Mouse (Mus musculus) olfactory bulb, adult 2 months (tissue): ENCODE data around the gene Zranb2. TPM values are rescaled to one million over a fixed set of nuclear protein-coding genes. Genes with fewer than 3 reads are reported as not detected.
A peak's percentile ranks its signal among the peaks of the same experiment; 100 is the strongest.

Experiments used
- H3K27ac ChIP-seq: fragments of 200-500 bp; 2 replicates; pipeline ENCODE4 v1.5.1; 2012; ENCODE audit warnings: low read depth, low read length; ENCODE audit not compliant: insufficient read depth
- H3K4me1 ChIP-seq: fragments of 200-500 bp; 2 replicates; pipeline ENCODE4 v1.6.1; 2012; ENCODE audit warnings: low read length; ENCODE audit not compliant: control insufficient read depth, insufficient read depth
- H3K4me3 ChIP-seq: fragments of 200-500 bp; 2 replicates; pipeline ENCODE4 v1.5.1; 2012; ENCODE audit warnings: mild to moderate bottlenecking, low read depth, low read length, moderate library complexity; ENCODE audit not compliant: insufficient read depth
- CTCF ChIP-seq: fragments of 200-500 bp; IDR thresholded peaks from 2 replicates; pipeline ENCODE4 v1.5.1; 2012; ENCODE audit warnings: low read depth, mild to moderate bottlenecking, low read length, moderate library complexity; ENCODE audit not compliant: insufficient read depth
- POLR2A ChIP-seq: fragments of 200-500 bp; IDR thresholded peaks from 2 replicates; pipeline ENCODE4 v1.6.1; 2012; ENCODE audit warnings: mild to moderate bottlenecking, low read depth, low read length, moderate library complexity; ENCODE audit not compliant: insufficient read depth
- WGBS: fragments of 180-500 bp; shearing (Covaris S2); methylation state at CpG from one replicate; pipeline ENCODE4 v1.1.7; 2018; 5-methylcytosine and 5-hydroxymethylcytosine counted together
- polyA plus RNA-seq: library from polyadenylated mRNA; stranded (reverse); fragments of >200 nt; gene quantifications from 2 replicates; pipeline ENCODE4 v1.2.4, GENCODE M21; 2012; ENCODE audit warnings: low replicate concordance; ENCODE audit not compliant: missing spikeins, insufficient read depth, insufficient read length

The Zranb2 gene
- 253 TPM in 1 of 2 replicates, not detected in the other for polyA plus RNA-seq

DNA sequence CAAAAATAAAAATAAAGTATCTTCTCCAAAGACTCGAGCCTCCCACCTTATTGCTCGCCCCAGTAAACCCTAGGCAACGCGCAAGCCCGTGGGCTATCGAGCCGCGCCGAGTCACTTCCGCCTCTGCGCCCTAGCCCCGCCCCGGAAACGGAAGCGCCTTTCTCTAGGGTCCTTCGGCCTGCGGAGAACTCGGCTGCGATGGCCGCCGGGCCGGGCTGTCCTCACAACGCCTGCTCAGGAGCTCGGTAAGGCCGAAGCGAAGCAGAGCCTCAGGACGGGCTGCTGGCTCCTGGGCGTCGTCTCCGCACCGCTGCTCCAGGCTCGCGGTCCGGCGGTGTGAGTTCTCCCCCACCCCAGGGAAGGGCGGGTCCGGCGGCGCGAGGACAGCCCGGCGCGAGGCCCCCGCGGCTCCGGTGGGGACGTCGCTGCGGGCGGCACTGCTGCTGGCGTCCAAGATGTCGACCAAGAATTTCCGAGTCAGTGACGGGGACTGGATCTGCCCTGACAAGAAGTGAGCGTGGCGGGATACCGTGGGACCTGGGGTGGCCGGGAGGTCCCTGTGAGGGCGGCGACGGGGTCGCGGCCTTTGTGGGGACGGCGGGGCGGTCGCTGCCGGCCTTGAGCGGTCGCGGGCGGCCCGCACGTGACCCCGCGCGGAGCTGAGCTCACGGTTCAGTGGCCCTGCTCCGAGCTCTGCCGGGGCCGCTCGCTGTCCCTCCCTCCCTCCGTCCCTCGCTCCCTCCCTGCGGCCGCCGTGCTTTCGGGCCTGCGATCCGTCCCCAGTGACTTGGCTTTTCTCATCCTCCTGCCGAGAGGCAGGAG is at the start of gene Zranb2:
TSS of gene Zranb2 (plus strand) at position 197 of the 822 bp plus-strand sequence.
- Histone ChIP-seq H3K4me3 (peak within 1 kb of the TSS; percentile 70), H3K27ac (peak within 1 kb of the TSS; percentile 94), H3K4me1 (no peaks in the 10 kb centered on the region)
- under 1% methylated on average over 91 of the region's 91 CpGs for WGBS
- TF ChIP-seq POLR2A (peak; percentile 71), CTCF (no peak)

DNA sequence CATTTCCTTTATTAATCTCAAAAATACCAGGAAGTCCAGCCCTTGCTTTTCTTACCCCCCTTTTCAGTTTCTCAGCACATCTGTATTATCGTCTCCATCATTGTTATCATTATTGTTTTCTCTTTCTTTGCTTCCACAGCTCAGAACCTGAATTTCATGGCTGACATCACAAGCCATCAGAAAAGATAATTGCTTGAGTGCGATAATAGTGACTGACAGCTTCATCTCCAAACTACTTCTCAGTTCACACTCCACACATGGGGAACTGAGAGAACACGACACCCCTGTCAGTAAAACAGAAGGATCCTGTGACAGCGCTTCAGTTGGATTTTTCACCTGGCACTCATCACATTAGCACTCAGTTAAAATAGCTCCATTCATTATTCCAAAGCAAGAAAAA is 41.9 kb upstream of the Zranb2 start:
- Histone ChIP-seq H3K4me1 (peaks cover 2% of the 10 kb centered on the region; the same call in 1 of the 2 replicates), H3K27ac (no peak overlapping the region), H3K4me3 (no peak overlapping the region)
- no peak for TF ChIP-seq POLR2A
- WGBS = 73% methylated on average over 4 of the region's 4 CpGs

- H3K4me3 ChIP-seq = no peak overlapping the region
- no peaks in the 10 kb centered on the region for H3K4me1 ChIP-seq
- H3K27ac ChIP-seq = no peak overlapping the region
- 82% methylated on average over 1 of the region's 1 CpGs for WGBS
- TF ChIP-seq POLR2A (no peak), CTCF (no peak)
Measured at GRCm38 (mm10) chr3:157502216-157502615, 31.7 kb upstream of the Zranb2 start.

- WGBS = 80% methylated on average over 5 of the region's 5 CpGs
- H3K4me3 ChIP-seq = no peak overlapping the region
- no peak overlapping the region for H3K27ac ChIP-seq
- no peaks in the 10 kb centered on the region for H3K4me1 ChIP-seq
- TF ChIP-seq POLR2A (no peak), CTCF (no peak)
Measured at GRCm38 (mm10) chr3:157514116-157514796, 19.7 kb upstream of the Zranb2 start.

DNA sequence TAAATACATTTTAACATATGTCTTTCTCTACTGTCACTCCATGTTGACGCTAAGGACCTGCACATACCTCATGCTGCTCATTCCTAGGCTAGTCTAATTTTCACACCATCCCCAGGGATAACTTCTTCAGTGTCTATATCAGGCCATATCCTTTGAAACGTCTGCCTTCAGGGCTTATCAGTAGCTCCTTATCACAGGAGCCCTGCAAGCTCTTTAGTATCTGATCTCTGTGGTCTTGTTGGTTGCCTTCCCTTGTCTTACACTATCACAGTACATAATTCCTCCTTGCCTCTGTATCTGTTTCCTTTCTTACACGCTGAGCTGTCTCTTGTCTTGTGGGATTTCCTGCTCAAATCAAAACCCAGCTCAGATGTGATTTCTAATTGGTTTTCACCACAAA is 17.5 kb upstream of the Zranb2 start:
- no peak overlapping the region for H3K4me3 ChIP-seq

DNA sequence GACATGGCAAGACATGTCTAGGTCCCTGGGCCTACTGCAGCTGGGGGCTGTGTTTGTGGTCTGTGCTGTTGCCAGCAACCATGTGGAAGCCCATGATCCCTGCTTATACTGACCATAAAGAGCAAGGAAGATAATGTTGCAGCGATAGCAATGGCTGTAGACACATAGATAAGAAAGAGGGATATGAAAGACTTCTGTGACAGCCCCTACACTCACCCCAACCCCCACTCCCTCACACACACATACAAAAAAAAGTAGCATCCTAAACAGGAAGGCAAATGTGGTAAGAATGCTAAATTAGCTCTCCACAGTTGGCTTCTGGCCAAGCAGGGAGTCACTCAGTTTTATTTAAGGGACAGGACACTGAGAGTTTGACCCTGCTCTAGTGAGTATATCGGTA is 16.0 kb upstream of the Zranb2 start:
- Histone ChIP-seq H3K27ac (no peak overlapping the region), H3K4me1 (no peaks in the 10 kb centered on the region), H3K4me3 (no peak overlapping the region)
- WGBS = 79% methylated on average over 2 of the region's 2 CpGs
- TF ChIP-seq POLR2A (no peak), CTCF (no peak)

More for the DNA sequence above, 17.5 kb upstream of the Zranb2 start:
- 80% methylated on average over 3 of the region's 3 CpGs for WGBS
- H3K27ac ChIP-seq = no peak overlapping the region
- TF ChIP-seq CTCF (no peak), POLR2A (no peak)
- no peaks in the 10 kb centered on the region for H3K4me1 ChIP-seq

DNA sequence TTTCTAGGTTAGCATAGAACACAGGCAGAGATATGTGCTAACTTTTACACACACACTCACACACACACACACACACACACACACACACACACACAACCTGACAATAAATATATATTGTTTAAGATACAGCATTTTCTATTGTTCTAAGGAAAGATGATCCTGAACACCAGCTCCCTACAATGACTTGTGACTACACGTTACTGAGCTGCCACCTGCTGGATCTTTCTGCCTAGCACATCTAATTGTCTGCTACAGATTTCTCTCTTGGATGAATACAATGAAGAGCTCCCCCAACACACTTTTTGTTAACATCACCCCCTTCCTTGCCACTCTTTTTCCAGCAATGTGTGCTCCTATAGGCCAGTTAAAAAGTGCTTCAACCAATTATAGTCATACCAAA is 13.5 kb upstream of the Zranb2 start:
- Histone ChIP-seq H3K4me3 (no peak overlapping the region), H3K27ac (no peak overlapping the region), H3K4me1 (no peaks in the 10 kb centered on the region)
- TF ChIP-seq CTCF = no peak
- no peak for TF ChIP-seq POLR2A
- 2% methylated on average over 1 of the region's 1 CpGs for WGBS

DNA sequence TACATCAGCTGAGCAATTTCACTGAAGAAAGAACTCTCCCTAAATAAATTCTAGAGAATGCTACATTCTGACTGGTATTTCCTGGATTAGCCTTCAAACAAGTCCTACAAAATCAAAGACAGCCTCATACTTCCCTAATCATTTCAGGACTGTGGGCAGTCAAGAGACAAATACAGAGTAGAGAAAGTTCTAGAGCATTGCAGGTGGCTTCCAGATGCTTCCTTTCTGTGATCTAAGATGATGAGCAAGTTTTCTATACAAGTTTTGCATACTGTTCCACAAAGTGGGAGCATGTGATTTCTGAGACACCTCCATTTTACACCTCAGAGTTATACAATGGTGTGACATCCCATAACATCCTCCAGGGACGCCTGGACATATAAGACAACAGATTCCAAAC is 10.1 kb upstream of the Zranb2 start:
- 40% methylated on average over 1 of the region's 1 CpGs for WGBS
- Histone ChIP-seq H3K4me1 (no peaks in the 10 kb centered on the region), H3K4me3 (no peak overlapping the region), H3K27ac (no peak overlapping the region)
- TF ChIP-seq POLR2A (no peak), CTCF (no peak)

DNA sequence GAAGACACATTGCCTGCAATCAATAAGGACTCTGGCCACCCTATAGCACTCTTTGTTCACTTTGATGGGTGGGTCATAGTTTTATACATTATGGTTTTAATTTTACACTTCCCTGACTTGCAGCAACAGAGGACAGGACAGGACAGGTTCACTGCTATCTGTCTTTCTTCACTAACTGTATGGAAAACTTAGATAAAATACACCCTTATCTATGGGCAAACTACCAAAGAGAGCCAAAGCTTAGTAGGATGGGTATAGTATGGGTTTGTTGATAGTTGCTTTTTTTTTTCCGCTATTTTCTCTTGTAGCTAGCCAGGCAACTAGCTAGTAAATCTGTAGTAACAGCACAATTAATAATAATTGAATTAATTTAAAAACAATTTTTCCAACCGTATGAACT is 2.4 kb upstream of the Zranb2 start:
- no peak overlapping the region for H3K27ac ChIP-seq
- WGBS = 80% methylated on average over 2 of the region's 2 CpGs
- TF ChIP-seq POLR2A = no peak
- no peak for TF ChIP-seq CTCF

More for the DNA sequence above, 2.4 kb upstream of the Zranb2 start:
- H3K4me1 ChIP-seq = no peaks in the 10 kb centered on the region
- no peak overlapping the region for H3K4me3 ChIP-seq
